In genomic region chr9:62040008-62040608, GRCm38 (mm10) we compare ENCODE assay signal across 9 mouse cellular contexts. TPM values are rescaled to one million over a fixed set of nuclear protein-coding genes. Genes with fewer than 3 reads are reported as not detected.
DNase-seq lines count a peak whose midpoint lies in the region; ATAC-seq lines count a peak whose summit lies in the region.
"Had no signal": no experiment of that assay in that cellular context is flagged by ENCODE, and none has a peak within 500 bp of the region (broad histone marks: within the 10 kb centered on the region; RNA-seq: fewer than 3 reads in every experiment).

No protein-coding gene starts in this region.

- peak; percentile 85 for DNase-seq in ES-CJ7 (ENCODE audit: low read depth, low spot score)
- peak; percentile 91 to 94 for DNase-seq in cerebellum, adult 18-20 months
- DNase-seq in hindbrain, embryonic 10.5 days (ENCODE audit: low spot score), result peak; percentile 87
- peak; percentile 87 to 93 for DNase-seq in layer of hippocampus, postnatal 10 days (ENCODE audit: low spot score in 2 of 2)
- DNase-seq in lung, postnatal 10 days, result peak; percentile 91
- DNase-seq in ovary, postnatal 36 days (ENCODE audit: low spot score), result peak; percentile 84
- peak; percentile 88 for DNase-seq in thymus, postnatal 14 days

- peaks cover 20% of the 10 kb centered on the region for H3K4me1 ChIP-seq in hindbrain, embryonic 10.5 days (replicated peaks)

- H3K27me3 ChIP-seq in hindbrain, embryonic 10.5 days (ENCODE audit: insufficient read depth, poor library complexity, severe bottlenecking), result peaks cover 9% of the 10 kb centered on the region

- peak; percentile 98 for ATAC-seq in frontal cortex, adult (ENCODE audit: low TSS enrichment)

- 6% methylated on average over 20 of the region's 20 CpGs for WGBS in hindbrain, embryonic 10.5 days

- 0 out of 2 replicates have a peak overlapping the region, but pooled peaks have one; percentile 3 for H3K4me3 ChIP-seq in hindbrain, embryonic 10.5 days

- H3K36me3 ChIP-seq in hindbrain, embryonic 10.5 days, result no peaks in the 10 kb centered on the region

- no peak overlapping the region for H3K27ac ChIP-seq in hindbrain, embryonic 10.5 days
- H3K27ac ChIP-seq: macrophage had no signal

- H3K9me3 ChIP-seq in hindbrain, embryonic 10.5 days, result no peaks in the 10 kb centered on the region

RNA-seq across cellular contexts. Expression of gene Paqr5, which starts 13.5 kb away (rescaled TPM):
- 0.58 and 0.65 TPM in 2 replicates for polyA plus RNA-seq in hindbrain, embryonic 10.5 days (2016; fragmentation: Nextera tagmentation; extraction: Ambion mirVana)
- total RNA-seq in layer of hippocampus, postnatal 10 days (2021), result 1 to 10 TPM in 1 of 2 experiments, under 1 TPM in 1; 0.94 to 1.1 TPM
